1 mouse cellular context compared by ENCODE assay signal in genomic region chr11:107720264-107721021, GRCm38 (mm10).
TF ChIP-seq lines count a peak whose summit lies in the region.

No protein-coding gene starts in this region.

TF ChIP-seq in CH12.LX, 34 proteins besides CTCF, POLR2A, EP300 and RAD21 (continued from another document):
- TF ChIP-seq MXI1 (IDR thresholded peaks at IDR 0.05; ENCODE audit: low read depth, low read length) (0 out of 2 replicates have a peak, but pooled peaks have one; percentile 37), CHD2 (IDR thresholded peaks at IDR 0.05; ENCODE audit: low read length) (peak; percentile 13; the same call in 1 of the 2 replicates), SIN3A (IDR thresholded peaks at IDR 0.05; ENCODE audit: low read length) (no peak; the same call in 1 of the 2 replicates), UBTF (IDR thresholded peaks at IDR 0.05; ENCODE audit: low read depth, low read length) (no peak), SMC3 (IDR thresholded peaks at IDR 0.05; ENCODE audit: low read depth, low read length) (0 out of 2 replicates have a peak, but pooled peaks have one; percentile 1), CHD1 (IDR thresholded peaks at IDR 0.05; ENCODE audit: low read depth, low read length) (no peak), USF1 (IDR thresholded peaks at IDR 0.05; ENCODE audit: low read depth, low read length) (no peak), ZKSCAN1 (IDR thresholded peaks at IDR 0.05; ENCODE audit: borderline replicate concordance, low read depth, low read length) (no peak), RCOR1 (conservative IDR thresholded peaks at IDR 0.05; ENCODE audit: low read depth, low read length) (no peak; the same call in 1 of the 2 replicates), USF2 (conservative IDR thresholded peaks at IDR 0.05; ENCODE audit: low read depth, low read length) (peak; percentile 19; the same call in 1 of the 2 replicates), E2F4 (IDR thresholded peaks at IDR 0.05; ENCODE audit: insufficient replicate concordance, low read depth, low read length) (no peak), JUND (conservative IDR thresholded peaks at IDR 0.05; ENCODE audit: low read depth, low read length) (peak; percentile 68; the same call in 1 of the 2 replicates), ZNF384 (IDR thresholded peaks at IDR 0.05; ENCODE audit: low read depth, low read length) (no peak), BHLHE40 (IDR thresholded peaks at IDR 0.05; ENCODE audit: low read depth, low read length) (peak; percentile 88), HCFC1 (IDR thresholded peaks at IDR 0.05; ENCODE audit: low read depth, low read length) (no peak), ETS1 (conservative IDR thresholded peaks at IDR 0.05; ENCODE audit: low read depth, low read length) (peak; percentile 81)
TF ChIP-seq in CH12.LX: peak in this region for 16.
